Mouse (Mus musculus) midbrain, embryonic 14.5 days (tissue): Measurements from ENCODE around the gene Adgrl3. TPM values are rescaled to one million over a fixed set of nuclear protein-coding genes. Genes with fewer than 3 reads are reported as not detected.

Experiments used
- ATAC-seq: fragments of 200-750 bp; cut with Nextera tagmentation; 2 replicates; pipeline ENCODE4 v1.8.0; 2017; ENCODE audit warnings: moderate number of reproducible peaks, moderate library complexity; ENCODE audit not compliant: low FRiP score, low TSS enrichment
- DNase-seq: peaks from one replicate; pipeline ENCODE4 v3.0.0-alpha.2; 2015
- H3K27ac ChIP-seq: fragments of 300-500 bp; sonication (generic); replicated peaks from 2 replicates; pipeline ENCODE4 v1.5.1; 2014; ENCODE audit warnings: mild to moderate bottlenecking, low read depth, low read length, moderate library complexity
- H3K27me3 ChIP-seq: fragments of 300-500 bp; sonication (generic); 2 replicates; pipeline ENCODE4 v1.6.1; 2014; ENCODE audit warnings: low read length, control low read depth, mixed read lengths; ENCODE audit not compliant: control insufficient read depth, insufficient read depth
- H3K36me3 ChIP-seq: fragments of 300-500 bp; sonication (generic); 2 replicates; pipeline ENCODE4 v1.6.1; 2014; ENCODE audit warnings: low read length, control low read depth; ENCODE audit not compliant: control insufficient read depth, insufficient read depth
- H3K4me1 ChIP-seq: fragments of 300-500 bp; sonication (generic); 2 replicates; pipeline ENCODE4 v1.6.1; 2014; ENCODE audit warnings: mild to moderate bottlenecking, antibody characterized with exemption, low read length, control low read depth; ENCODE audit not compliant: control insufficient read depth, insufficient read depth
- H3K4me2 ChIP-seq: fragments of 300-500 bp; sonication (generic); 2 replicates; pipeline ENCODE4 v1.6.1; 2014; ENCODE audit warnings: mild to moderate bottlenecking, low read length, moderate library complexity
- H3K4me3 ChIP-seq: fragments of 300-500 bp; sonication (generic); replicated peaks from 2 replicates; pipeline ENCODE4 v1.5.1; 2014; ENCODE audit warnings: low read depth, low read length
- H3K9ac ChIP-seq: fragments of 300-500 bp; sonication (generic); replicated peaks from 2 replicates; pipeline ENCODE4 v1.6.1; 2014; ENCODE audit warnings: mild to moderate bottlenecking, low read length, moderate library complexity
- H3K9me3 ChIP-seq: fragments of 300-500 bp; sonication (generic); 2 replicates; pipeline ENCODE4 v1.6.1; 2016; ENCODE audit warnings: low read length, control low read depth, mixed read lengths; ENCODE audit not compliant: control insufficient read depth
- WGBS: fragments of 180-500 bp; shearing (Covaris S2); extraction: QIAGEN DNeasy Blood & Tissue Kit; methylation state at CpG from one replicate; pipeline ENCODE4 v1.1.7; 2014; 5-methylcytosine and 5-hydroxymethylcytosine counted together
- polyA plus RNA-seq: library from polyadenylated mRNA; unstranded; fragments of >200 nt; fragmentation: Nextera tagmentation; extraction: Ambion mirVana; gene quantifications from 2 replicates; pipeline ENCODE4 v1.2.1, GENCODE M21; 2014

Adgrl3 gene
- polyA plus RNA-seq, 1 experiment from 2014 or later = 77.5 TPM

DNA sequence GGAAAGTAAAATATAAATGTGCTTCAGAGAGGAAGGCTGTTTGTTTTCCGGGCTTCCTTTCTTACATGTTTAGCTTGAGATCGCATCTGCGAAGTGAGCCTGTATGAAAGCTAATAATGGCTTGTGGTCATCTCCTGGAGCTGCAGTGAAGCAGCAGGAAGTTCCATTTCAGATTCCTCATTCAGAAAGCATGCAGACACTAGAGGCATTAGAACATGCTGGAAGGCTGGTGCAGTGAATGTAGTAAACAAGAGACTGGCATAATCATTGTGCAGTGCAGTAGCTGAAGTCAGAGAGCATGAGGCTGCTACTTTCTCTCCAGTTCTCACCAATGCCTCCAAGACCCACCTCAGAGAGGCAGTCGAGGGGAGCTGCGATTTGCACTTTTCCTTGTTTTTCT lies 601.2 kb downstream of the Adgrl3 start:
- H3K9ac ChIP-seq = no peak overlapping the region
- WGBS = 88% methylated on average over 5 of the region's 5 CpGs
- no peaks in the 10 kb centered on the region for H3K4me1 ChIP-seq
- no peak overlapping the region for H3K4me2 ChIP-seq
- no peak for DNase-seq
- H3K4me3 ChIP-seq = no peak overlapping the region
- ATAC-seq = no peak
- H3K9me3 ChIP-seq = no peaks in the 10 kb centered on the region
- H3K27me3 ChIP-seq = no peaks in the 10 kb centered on the region
- H3K36me3 ChIP-seq = no peaks in the 10 kb centered on the region
- H3K27ac ChIP-seq = no peak overlapping the region

DNA sequence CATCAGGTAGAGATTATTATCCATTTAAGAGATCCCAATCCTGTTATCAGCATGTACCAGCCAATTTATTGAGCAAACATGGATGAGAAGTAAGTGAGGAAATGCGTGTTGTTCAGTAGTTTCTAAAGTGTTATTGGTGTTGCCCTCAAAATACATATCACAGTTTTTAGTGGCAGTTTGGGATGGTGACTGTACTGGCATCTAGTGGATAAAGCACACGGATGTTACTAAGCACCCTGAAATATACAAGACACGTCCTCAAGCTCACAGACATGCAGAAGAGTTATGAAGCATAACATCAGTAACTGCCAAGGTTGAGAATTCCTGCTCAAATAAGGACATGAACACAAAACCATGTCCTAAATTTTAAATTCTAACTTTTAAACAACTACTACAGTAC lies 601.8 kb downstream of the Adgrl3 start:
- H3K27me3 ChIP-seq = no peaks in the 10 kb centered on the region
- no peak overlapping the region for H3K4me2 ChIP-seq
- H3K9me3 ChIP-seq = no peaks in the 10 kb centered on the region
- H3K4me3 ChIP-seq = no peak overlapping the region
- H3K9ac ChIP-seq = no peak overlapping the region
- H3K4me1 ChIP-seq = no peaks in the 10 kb centered on the region
- ATAC-seq (no peak), DNase-seq (no peak)
- H3K27ac ChIP-seq = no peak overlapping the region
- no peaks in the 10 kb centered on the region for H3K36me3 ChIP-seq
- WGBS = 84% methylated on average over 3 of the region's 3 CpGs

DNA sequence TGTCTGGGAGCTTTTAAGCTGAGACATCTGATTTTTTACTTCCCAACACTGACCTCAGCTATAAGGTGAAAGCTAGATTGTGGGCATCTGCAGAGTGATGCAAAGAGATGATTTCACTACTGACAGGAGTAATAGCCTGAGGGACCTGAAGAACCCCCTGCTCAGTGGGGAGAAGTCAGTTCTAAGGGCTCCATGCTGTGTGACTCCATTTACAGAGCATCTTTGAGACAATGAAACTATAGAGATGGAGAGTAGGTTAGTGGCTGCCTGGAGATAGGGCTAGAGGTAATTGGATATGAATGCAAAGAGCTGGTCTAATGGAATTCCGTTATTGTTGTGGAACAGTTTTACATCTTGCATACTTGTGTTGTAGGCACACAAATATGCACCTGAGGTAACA lies 603.9 kb downstream of the Adgrl3 start:
- Histone ChIP-seq H3K27ac (no peak overlapping the region), H3K4me2 (no peak overlapping the region), H3K27me3 (no peaks in the 10 kb centered on the region), H3K36me3 (no peaks in the 10 kb centered on the region), H3K9ac (no peak overlapping the region), H3K9me3 (no peaks in the 10 kb centered on the region), H3K4me1 (no peaks in the 10 kb centered on the region), H3K4me3 (no peak overlapping the region)
- DNase-seq = no peak
- WGBS = 25% methylated on average over 1 of the region's 1 CpGs
- no peak for ATAC-seq

DNA sequence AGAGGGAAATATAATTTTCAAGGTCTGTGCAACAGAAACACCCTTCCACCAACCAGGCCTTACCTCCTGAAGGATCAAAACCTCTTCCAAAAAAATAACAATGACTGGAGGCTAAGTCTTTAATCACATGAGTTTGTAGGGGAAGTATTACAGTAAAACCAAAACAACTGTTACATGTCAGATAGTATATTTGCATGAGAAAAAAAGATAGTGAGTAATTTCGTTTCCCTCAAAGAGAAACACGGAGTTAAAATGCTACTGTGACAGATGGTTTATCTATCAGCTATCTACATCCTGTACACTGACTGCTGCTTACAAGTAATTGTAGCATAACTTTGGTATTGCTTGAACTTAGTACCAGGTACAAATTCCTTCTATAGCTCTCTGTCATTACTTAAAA lies 616.2 kb downstream of the Adgrl3 start:
- Histone ChIP-seq H3K9ac (no peak overlapping the region), H3K4me3 (no peak overlapping the region), H3K4me1 (no peaks in the 10 kb centered on the region), H3K9me3 (no peaks in the 10 kb centered on the region), H3K27me3 (no peaks in the 10 kb centered on the region), H3K4me2 (no peak overlapping the region), H3K36me3 (no peaks in the 10 kb centered on the region), H3K27ac (no peak overlapping the region)
- ATAC-seq = no peak
- WGBS = 86% methylated on average over 2 of the region's 2 CpGs
- DNase-seq = no peak

DNA sequence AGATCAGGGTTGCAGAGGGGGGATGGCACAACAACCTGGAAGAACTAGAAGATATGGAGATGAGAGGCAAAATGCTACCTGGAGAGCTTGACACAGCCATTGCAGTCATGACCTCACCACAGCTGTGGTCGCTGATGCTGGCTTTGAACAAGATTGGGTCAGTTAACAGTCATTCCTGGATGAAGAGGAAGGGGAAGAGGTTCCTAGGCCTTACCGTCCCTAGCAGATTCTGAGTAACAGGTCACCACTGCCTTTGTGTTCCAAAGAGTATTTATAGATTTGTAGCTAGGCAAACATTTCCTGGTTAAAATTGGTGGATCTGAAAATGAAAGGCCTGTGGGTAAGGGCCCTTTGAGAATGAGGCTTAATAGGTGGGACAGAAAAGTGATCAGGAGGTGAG lies 618.5 kb downstream of the Adgrl3 start:
- Histone ChIP-seq H3K27ac (no peak overlapping the region), H3K36me3 (no peaks in the 10 kb centered on the region), H3K4me3 (no peak overlapping the region), H3K9me3 (no peaks in the 10 kb centered on the region), H3K27me3 (no peaks in the 10 kb centered on the region), H3K9ac (no peak overlapping the region), H3K4me2 (no peak overlapping the region), H3K4me1 (no peaks in the 10 kb centered on the region)
- ATAC-seq (no peak), DNase-seq (no peak)
- WGBS = 90% methylated on average over 2 of the region's 2 CpGs

DNA sequence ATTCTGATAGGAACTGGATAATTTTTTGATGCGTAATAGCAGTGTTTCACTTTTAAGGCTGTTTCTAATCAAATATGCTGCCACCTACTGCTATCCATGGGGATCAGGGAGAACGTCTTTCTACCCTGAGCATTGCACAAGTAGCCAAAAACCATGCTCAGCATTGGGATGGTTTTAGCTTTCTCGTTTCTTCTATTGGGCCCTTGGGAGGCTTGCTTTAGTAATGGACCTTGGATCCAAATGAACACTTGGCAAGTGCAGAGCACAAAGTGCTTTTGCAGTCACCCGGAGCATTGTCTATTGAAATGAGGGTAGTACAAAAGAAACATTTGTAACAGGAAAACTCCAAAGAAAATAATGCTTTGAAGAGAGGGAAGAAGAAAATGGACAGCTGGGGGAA lies 620.2 kb downstream of the Adgrl3 start:
- Histone ChIP-seq H3K27ac (no peak overlapping the region), H3K36me3 (no peaks in the 10 kb centered on the region), H3K4me3 (no peak overlapping the region), H3K4me2 (no peak overlapping the region), H3K27me3 (no peaks in the 10 kb centered on the region), H3K9ac (no peak overlapping the region), H3K4me1 (no peaks in the 10 kb centered on the region), H3K9me3 (no peaks in the 10 kb centered on the region)
- peak; percentile 21 for DNase-seq
- no peak for ATAC-seq
- WGBS = 50% methylated on average over 4 of the region's 4 CpGs

DNA sequence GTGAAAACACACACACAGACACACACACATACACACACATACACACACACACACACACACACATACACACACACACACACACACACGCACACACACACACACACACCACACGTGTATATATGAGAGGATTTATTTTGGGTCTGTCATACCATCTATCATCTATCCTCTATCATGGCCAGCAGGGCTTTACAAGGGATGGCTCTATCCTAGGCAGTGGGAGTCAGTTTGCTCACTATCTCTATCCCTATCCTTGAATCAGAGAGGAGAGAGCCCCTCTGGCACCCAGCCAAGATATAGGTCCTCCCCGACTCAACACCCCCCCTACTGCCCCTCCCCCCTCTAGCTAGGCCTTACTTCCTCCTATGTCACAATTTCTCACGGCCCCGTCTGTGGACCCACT lies 625.6 kb downstream of the Adgrl3 start:
- H3K9ac ChIP-seq = no peak overlapping the region
- DNase-seq = no peak
- no peak overlapping the region for H3K27ac ChIP-seq
- WGBS = 95% methylated on average over 5 of the region's 5 CpGs
- no peak overlapping the region for H3K4me2 ChIP-seq
- no peaks in the 10 kb centered on the region for H3K36me3 ChIP-seq
- H3K27me3 ChIP-seq = no peaks in the 10 kb centered on the region
- no peak overlapping the region for H3K4me3 ChIP-seq
- H3K4me1 ChIP-seq = peaks cover 3% of the 10 kb centered on the region; the same call in 1 of the 2 replicates
- 0 out of 2 replicates have a peak, but pooled peaks cover 3% of the 10 kb centered on the region for H3K9me3 ChIP-seq
- no peak for ATAC-seq

DNA sequence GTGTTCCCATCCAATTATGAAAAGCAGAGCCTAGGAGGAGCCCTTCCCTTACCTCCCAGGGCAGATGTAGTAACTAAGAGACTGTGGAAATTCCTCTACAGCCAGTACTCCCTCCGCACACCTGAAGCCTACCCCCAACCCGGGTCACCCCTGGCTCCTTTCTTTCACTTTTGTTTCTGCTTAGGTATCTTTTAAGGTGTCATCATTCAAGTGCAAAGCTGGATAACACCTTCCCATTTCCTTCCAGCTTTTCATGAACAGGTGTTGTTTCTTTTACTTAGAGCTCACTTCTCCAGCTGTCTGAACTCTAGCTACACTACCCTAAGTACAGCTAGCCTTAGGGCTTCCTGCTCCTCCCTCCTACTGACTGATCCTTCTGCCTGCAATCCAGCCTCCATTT lies 634.0 kb downstream of the Adgrl3 start:
- no peak overlapping the region for H3K4me3 ChIP-seq
- ATAC-seq (no peak), DNase-seq (no peak)
- WGBS = 68% methylated on average over 2 of the region's 2 CpGs
- H3K27me3 ChIP-seq = no peaks in the 10 kb centered on the region
- H3K4me1 ChIP-seq = peaks cover 3% of the 10 kb centered on the region; the same call in 1 of the 2 replicates
- H3K4me2 ChIP-seq = no peak overlapping the region
- H3K36me3 ChIP-seq = no peaks in the 10 kb centered on the region
- H3K27ac ChIP-seq = no peak overlapping the region
- H3K9me3 ChIP-seq = no peaks in the 10 kb centered on the region
- no peak overlapping the region for H3K9ac ChIP-seq

DNA sequence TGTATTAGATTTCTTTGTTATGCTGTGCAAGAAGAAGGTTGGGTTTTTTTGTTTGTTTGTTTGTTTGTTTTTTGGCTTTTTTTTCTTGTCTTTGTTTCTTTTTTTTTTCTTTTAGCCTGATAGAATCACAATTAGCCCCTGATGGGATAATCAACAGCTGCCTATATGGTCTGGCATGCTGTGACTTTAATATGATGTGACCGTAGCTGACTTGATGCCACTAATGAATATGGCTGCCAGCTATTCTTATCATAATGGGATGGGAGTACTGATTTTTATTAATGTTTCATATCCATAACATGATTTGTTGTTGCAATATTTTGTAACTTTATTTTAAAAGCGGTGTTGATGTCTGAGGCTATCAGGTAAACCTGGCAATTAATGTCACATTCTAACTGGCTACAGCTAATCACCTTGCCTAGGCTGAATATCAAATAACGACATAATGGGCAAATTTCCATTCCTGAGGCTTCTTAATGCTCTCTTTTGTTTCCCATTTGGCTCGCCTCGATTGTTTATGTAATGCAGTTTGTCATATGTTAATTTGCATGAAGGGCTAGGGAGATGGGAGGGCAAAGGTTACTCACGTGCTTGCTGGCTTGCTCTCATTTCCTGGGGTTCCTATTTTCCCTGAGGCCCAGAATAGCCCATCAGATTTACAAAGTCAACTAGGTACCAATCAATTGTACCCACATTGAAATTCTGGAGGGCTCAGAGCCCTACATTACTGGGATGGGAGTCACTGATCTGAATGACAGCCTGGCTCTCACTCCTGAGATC lies 641.9 kb downstream of the Adgrl3 start:
- WGBS = 22% methylated on average over 6 of the region's 6 CpGs
- DNase-seq (peak; percentile 70), ATAC-seq (peak; percentile 79)
- H3K27ac ChIP-seq = peak overlapping the region; percentile 41; the same call in 1 of the 2 replicates
- H3K4me3 ChIP-seq = no peak overlapping the region
- peaks cover 10% of the 10 kb centered on the region; the same call in 1 of the 2 replicates for H3K4me1 ChIP-seq
- no peak overlapping the region for H3K9ac ChIP-seq
- H3K9me3 ChIP-seq = no peaks in the 10 kb centered on the region
- no peak overlapping the region for H3K4me2 ChIP-seq
- no peaks in the 10 kb centered on the region for H3K27me3 ChIP-seq
- peaks cover 1% of the 10 kb centered on the region; the same call in 1 of the 2 replicates for H3K36me3 ChIP-seq
